Mouse (Mus musculus) heart, embryonic 15.5 days (tissue): Measurements from ENCODE around the gene Reep3. TPM values are rescaled to one million over a fixed set of nuclear protein-coding genes. Genes with fewer than 3 reads are reported as not detected.

Experiments
- ATAC-seq: fragments of 200-750 bp; cut with Nextera tagmentation; replicated peaks from 2 replicates; pipeline ENCODE4 v1.8.0; 2017; ENCODE audit warnings: low read depth, moderate TSS enrichment; ENCODE audit not compliant: insufficient number of reproducible peaks, insufficient read depth, low FRiP score
- H3K27ac ChIP-seq: fragments of 300-500 bp; sonication (generic); 2 replicates; pipeline ENCODE4 v1.5.1; 2015; ENCODE audit warnings: mild to moderate bottlenecking, inconsistent platforms
- H3K27me3 ChIP-seq: fragments of 300-500 bp; sonication (generic); 2 replicates; pipeline ENCODE4 v1.6.1; 2015; ENCODE audit warnings: inconsistent platforms
- H3K36me3 ChIP-seq: fragments of 300-500 bp; sonication (generic); 2 replicates; pipeline ENCODE4 v1.6.1; 2015; ENCODE audit warnings: mild to moderate bottlenecking, inconsistent platforms
- H3K4me1 ChIP-seq: fragments of 300-500 bp; sonication (generic); replicated peaks from 2 replicates; pipeline ENCODE4 v1.6.1; 2015; ENCODE audit warnings: inconsistent platforms
- H3K4me2 ChIP-seq: fragments of 300-500 bp; sonication (generic); 2 replicates; pipeline ENCODE4 v1.6.1; 2015; ENCODE audit warnings: inconsistent platforms, mild to moderate bottlenecking, moderate library complexity
- H3K4me3 ChIP-seq: fragments of 300-500 bp; sonication (generic); 2 replicates; pipeline ENCODE4 v1.5.1; 2015; ENCODE audit warnings: mild to moderate bottlenecking, inconsistent platforms
- H3K9ac ChIP-seq: fragments of 300-500 bp; sonication (generic); 2 replicates; pipeline ENCODE4 v1.6.1; 2015; ENCODE audit warnings: mild to moderate bottlenecking, inconsistent platforms
- H3K9me3 ChIP-seq: fragments of 300-500 bp; sonication (generic); replicated peaks from 2 replicates; pipeline ENCODE4 v1.6.1; 2016; ENCODE audit warnings: inconsistent platforms
- WGBS: fragments of 180-500 bp; shearing (Covaris S2); methylation state at CpG from one replicate; pipeline ENCODE4 v1.1.7; 2015; ENCODE audit warnings: mixed read lengths; 5-methylcytosine and 5-hydroxymethylcytosine counted together
- polyA plus RNA-seq: library from polyadenylated mRNA; unstranded; fragments of >200 nt; fragmentation: Nextera tagmentation; extraction: Ambion mirVana; gene quantifications from 2 replicates; pipeline ENCODE4 v1.2.1, GENCODE M21; 2015

Reep3 gene
- polyA plus RNA-seq, 1 experiment from 2014 or later = 31.5 TPM

DNA sequence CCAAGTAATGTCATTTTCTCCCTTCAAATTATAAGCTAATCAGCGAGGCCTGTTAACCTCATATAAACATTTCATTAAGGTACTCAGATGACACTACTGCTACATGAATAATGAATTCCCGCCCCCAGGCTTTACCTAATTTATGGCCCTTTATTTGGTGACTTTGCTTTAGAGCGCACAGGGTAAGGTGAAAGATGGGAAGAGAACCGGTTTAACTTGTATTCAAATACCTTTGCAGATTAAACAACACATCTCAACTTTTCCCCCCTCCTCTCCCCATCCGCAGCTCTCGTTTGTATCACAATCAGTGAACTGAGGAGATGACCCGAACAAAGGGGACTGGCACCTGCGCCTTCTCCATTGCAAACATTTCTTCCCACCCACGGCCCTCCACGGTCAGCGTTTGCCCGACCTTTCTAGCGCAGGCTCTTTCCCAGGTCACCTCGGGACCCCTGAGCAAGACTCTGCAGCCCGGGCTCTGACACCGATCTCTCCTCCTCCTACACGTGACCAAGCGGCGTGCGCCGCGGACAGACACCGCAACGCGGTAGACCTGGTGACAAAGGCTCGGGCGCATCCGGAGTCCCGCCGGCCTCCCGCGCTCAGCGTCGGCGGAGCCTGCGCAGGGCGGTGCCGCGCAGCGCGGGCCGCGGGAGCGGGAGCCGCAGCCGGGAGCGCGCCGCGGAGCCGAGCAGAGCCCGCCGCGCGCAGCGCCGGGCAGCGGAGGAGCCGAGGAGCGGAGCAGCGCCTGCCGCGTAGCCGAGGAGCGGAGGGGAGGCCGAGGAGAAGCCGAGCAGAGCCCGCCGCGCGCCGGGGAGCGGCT lies 736 bp downstream of the Reep3 start, which contains the start of gene Jmjd1c:
Gene Jmjd1c (plus strand): TSS at position 328 of the 823 bp plus-strand sequence.
- Histone ChIP-seq H3K9ac (peak within 1 kb of the TSS; percentile 99), H3K27me3 (no peaks in the 10 kb centered on the region), H3K27ac (peak within 1 kb of the TSS; percentile 100), H3K9me3 (no peaks in the 10 kb centered on the region), H3K36me3 (no peaks in the 10 kb centered on the region; the same call in 1 of the 2 replicates), H3K4me3 (peak within 1 kb of the TSS; percentile 97), H3K4me1 (peaks cover 37% of the 10 kb centered on the region), H3K4me2 (peak within 1 kb of the TSS; percentile 79)
- 1% methylated on average over 66 of the region's 73 CpGs for WGBS
- peak; percentile 86 for ATAC-seq

DNA sequence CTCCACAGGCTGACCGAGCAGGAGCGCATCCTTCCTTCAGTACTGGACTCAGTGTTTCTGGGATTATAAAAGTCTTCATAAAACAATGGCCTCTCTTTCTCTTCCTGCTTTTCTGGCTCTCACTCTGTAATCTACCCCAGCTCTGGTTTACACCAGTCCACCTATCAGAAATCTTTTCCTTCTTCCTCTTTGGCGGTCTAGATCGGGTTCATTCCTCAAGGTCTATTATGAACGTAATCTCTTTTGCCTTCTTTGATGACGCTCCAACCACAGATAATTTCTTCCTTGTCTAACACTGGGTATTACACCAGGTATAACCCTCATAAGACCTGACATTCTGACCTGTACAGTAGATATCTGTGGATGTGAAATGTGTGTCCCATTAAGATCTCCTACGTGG lies 1.8 kb downstream of the Reep3 start:
- Histone ChIP-seq H3K27ac (no peak overlapping the region), H3K27me3 (no peaks in the 10 kb centered on the region), H3K4me3 (no peak overlapping the region), H3K36me3 (no peaks in the 10 kb centered on the region; the same call in 1 of the 2 replicates), H3K4me1 (peaks cover 27% of the 10 kb centered on the region), H3K9ac (no peak overlapping the region), H3K4me2 (peak overlapping the region; percentile 79; the same call in 1 of the 2 replicates), H3K9me3 (no peaks in the 10 kb centered on the region)
- ATAC-seq = no peak
- WGBS = 76% methylated on average over 7 of the region's 7 CpGs

DNA sequence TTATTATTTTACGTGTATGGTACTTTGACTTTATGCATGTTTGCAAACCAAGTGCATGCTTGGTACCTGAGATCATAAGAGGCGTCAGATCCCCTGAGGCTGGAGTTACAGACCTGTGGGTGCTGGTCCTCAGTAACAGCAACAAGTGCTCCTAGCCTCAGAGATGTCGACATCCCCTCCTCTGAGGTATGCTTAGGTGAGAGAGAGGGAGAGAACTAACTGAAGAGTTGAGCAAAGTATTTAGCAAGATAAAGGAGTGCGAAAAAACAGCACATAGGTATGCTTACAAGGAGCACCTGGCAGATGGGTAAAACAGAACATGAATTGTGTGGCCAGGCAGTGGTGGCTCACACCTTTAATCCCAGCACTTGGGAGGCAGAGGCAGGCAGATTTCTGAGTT lies 6.1 kb downstream of the Reep3 start:
- no peak for ATAC-seq
- Histone ChIP-seq H3K9ac (no peak overlapping the region), H3K27ac (no peak overlapping the region), H3K4me3 (no peak overlapping the region), H3K27me3 (no peaks in the 10 kb centered on the region), H3K9me3 (no peaks in the 10 kb centered on the region), H3K36me3 (no peaks in the 10 kb centered on the region; the same call in 1 of the 2 replicates), H3K4me1 (peaks cover 23% of the 10 kb centered on the region), H3K4me2 (no peak overlapping the region)
- 86% methylated on average over 4 of the region's 4 CpGs for WGBS

DNA sequence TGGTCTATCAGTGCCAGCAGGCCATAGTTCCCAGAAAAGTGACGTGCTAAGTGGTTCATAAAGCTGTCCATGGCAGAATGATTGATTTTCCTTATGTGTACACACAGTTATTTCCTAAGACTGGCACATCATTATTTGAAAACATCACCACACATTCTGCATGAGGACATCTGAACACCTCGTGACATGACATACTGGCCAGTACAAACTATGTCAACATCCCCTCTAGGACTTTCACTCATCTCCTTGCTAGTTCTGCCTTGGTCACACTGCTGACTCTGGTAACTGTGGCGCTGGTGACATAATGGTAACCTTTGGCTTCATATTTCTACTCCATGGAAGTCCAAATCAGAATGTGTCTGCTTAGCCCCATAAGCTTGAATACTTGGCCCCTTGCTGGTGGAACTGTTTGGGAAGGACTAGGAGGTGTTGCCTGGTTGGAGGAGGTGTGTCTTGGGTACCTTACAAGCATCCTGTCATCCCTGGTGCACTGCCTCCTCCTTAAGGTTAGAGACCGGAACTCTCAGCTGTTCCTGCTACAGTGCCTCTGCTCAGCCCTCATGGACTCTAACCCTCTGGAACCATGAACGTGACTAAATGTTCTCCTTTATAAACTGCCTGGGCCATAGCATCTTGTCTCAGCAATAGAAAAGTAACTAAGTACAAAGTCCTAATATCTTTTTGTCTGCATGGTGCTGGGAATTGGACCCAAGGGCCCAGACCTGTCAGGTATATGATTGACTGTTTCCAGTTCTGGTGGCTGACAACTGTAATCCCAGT lies 9.1 kb downstream of the Reep3 start:
- Histone ChIP-seq H3K36me3 (no peaks in the 10 kb centered on the region; the same call in 1 of the 2 replicates), H3K27ac (no peak overlapping the region), H3K4me1 (peaks cover 23% of the 10 kb centered on the region), H3K9ac (no peak overlapping the region), H3K27me3 (no peaks in the 10 kb centered on the region), H3K4me2 (no peak overlapping the region), H3K4me3 (no peak overlapping the region), H3K9me3 (no peaks in the 10 kb centered on the region)
- 91% methylated on average over 5 of the region's 5 CpGs for WGBS
- no peak for ATAC-seq

DNA sequence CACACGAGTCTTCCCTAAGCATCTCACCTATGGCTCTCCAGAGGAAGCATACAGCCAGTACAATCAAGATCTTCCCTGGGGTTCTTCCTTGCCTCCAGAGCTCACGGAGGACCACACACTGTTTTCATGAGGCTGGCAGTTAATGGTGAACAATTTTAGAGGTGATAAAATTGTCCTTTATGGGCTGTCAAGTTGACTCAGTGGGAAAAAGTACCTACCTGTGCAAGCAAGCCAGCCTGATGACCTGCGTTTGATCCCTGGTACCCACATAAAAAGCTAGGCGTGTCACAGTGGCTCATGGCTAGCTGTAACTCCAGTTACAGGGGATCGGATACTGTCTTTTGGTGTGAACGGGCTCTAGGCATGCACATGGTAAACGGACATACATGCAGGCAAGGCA lies 10.8 kb downstream of the Reep3 start:
- Histone ChIP-seq H3K4me2 (no peak overlapping the region), H3K9ac (no peak overlapping the region), H3K9me3 (no peaks in the 10 kb centered on the region), H3K4me3 (no peak overlapping the region), H3K36me3 (no peaks in the 10 kb centered on the region), H3K27me3 (no peaks in the 10 kb centered on the region), H3K4me1 (peaks cover 34% of the 10 kb centered on the region), H3K27ac (no peak overlapping the region)
- WGBS = 87% methylated on average over 7 of the region's 7 CpGs
- ATAC-seq = no peak

GRCm38 (mm10) chr10:67085124-67085523 lies 11.6 kb downstream of the Reep3 start:
- Histone ChIP-seq H3K36me3 (no peaks in the 10 kb centered on the region), H3K27ac (no peak overlapping the region), H3K4me1 (peaks cover 37% of the 10 kb centered on the region), H3K27me3 (no peaks in the 10 kb centered on the region), H3K4me2 (no peak overlapping the region), H3K4me3 (no peak overlapping the region), H3K9ac (no peak overlapping the region), H3K9me3 (no peaks in the 10 kb centered on the region)
- ATAC-seq = no peak
- 85% methylated on average over 10 of the region's 10 CpGs for WGBS

- no peak overlapping the region for H3K27ac ChIP-seq
Observed at GRCm38 (mm10) chr10:67083446-67084166, 13.1 kb downstream of the Reep3 start.

GRCm38 (mm10) chr10:67082531-67082930 lies 14.2 kb downstream of the Reep3 start:
- no peak overlapping the region for H3K4me2 ChIP-seq
- no peak overlapping the region for H3K4me3 ChIP-seq
- H3K9ac ChIP-seq = no peak overlapping the region
- peaks cover 49% of the 10 kb centered on the region for H3K4me1 ChIP-seq
- no peak overlapping the region for H3K27ac ChIP-seq
- H3K36me3 ChIP-seq = no peaks in the 10 kb centered on the region
- 84% methylated on average over 4 of the region's 4 CpGs for WGBS
- H3K27me3 ChIP-seq = no peaks in the 10 kb centered on the region
- no peak for ATAC-seq
- H3K9me3 ChIP-seq = no peaks in the 10 kb centered on the region

More at GRCm38 (mm10) chr10:67083446-67084166, 13.1 kb downstream of the Reep3 start:
- Histone ChIP-seq H3K27me3 (no peaks in the 10 kb centered on the region), H3K4me1 (peaks cover 48% of the 10 kb centered on the region), H3K4me3 (no peak overlapping the region), H3K36me3 (no peaks in the 10 kb centered on the region), H3K9me3 (no peaks in the 10 kb centered on the region), H3K4me2 (no peak overlapping the region), H3K9ac (no peak overlapping the region)
- no peak for ATAC-seq
- 69% methylated on average over 10 of the region's 10 CpGs for WGBS

DNA sequence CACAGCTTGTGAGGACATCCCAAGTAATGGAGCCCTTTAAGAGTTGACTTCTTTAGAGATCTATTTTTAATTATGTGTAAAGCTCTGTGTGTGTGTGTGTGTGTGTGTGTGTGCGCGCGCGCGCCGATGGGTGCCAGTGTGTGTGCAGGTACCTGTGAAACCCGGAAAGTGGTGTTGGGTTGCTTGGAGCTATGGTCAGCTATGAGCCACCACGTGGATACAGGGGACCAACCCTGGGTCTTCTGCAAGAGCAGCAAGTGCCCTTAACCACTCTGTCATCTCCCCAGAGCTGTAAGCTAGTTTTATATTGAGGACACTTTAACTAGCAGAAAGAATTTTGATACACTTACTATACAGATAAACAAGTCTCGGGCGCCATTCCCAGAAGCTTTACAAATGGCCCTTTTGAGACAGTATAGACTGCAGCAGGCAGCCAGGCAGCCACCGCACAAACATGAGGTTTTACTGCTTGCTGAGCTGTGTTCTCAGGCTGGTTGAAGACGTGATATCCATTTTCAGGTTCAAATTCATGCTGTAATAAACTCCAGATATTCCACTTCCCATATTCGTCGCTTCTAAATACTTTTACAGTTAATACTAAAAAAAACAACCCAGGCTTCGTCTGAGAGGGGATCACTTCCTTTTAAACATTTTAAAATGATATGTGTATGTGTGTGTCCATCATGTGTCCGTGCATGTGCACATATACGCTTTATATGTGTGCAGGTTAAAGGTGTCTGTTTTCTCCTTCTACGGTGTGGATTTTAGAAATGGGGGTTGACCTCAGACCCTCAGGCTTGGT lies 15.3 kb downstream of the Reep3 start:
- H3K36me3 ChIP-seq = no peaks in the 10 kb centered on the region
- H3K4me3 ChIP-seq = no peak overlapping the region
- peaks cover 38% of the 10 kb centered on the region for H3K4me1 ChIP-seq
- H3K9ac ChIP-seq = no peak overlapping the region
- H3K9me3 ChIP-seq = no peaks in the 10 kb centered on the region
- H3K4me2 ChIP-seq = peak overlapping the region; percentile 22
- no peaks in the 10 kb centered on the region for H3K27me3 ChIP-seq
- 62% methylated on average over 18 of the region's 18 CpGs for WGBS
- H3K27ac ChIP-seq = peak overlapping the region; percentile 71
- peak; percentile 60; the same call in 1 of the 2 replicates for ATAC-seq

- Histone ChIP-seq H3K9ac (no peak overlapping the region), H3K4me2 (no peak overlapping the region), H3K27me3 (no peaks in the 10 kb centered on the region), H3K27ac (peak overlapping the region; percentile 38), H3K4me3 (no peak overlapping the region), H3K36me3 (no peaks in the 10 kb centered on the region), H3K4me1 (peaks cover 33% of the 10 kb centered on the region), H3K9me3 (no peaks in the 10 kb centered on the region)
- WGBS = 53% methylated on average over 4 of the region's 4 CpGs
- no peak for ATAC-seq
Observed at GRCm38 (mm10) chr10:67079030-67079429, 17.7 kb downstream of the Reep3 start.
